Mouse (Mus musculus) heart, adult 2 months (tissue): Measurements from ENCODE around the gene Aph1c.

ENCODE experiments used
- CTCF ChIP-seq: fragments of 200-600 bp; IDR thresholded peaks from 2 replicates; pipeline ENCODE4 v1.8.1; 2022; ENCODE audit warnings: antibody characterized with exemption, mild to moderate bottlenecking, moderate library complexity
- POLR2A ChIP-seq: fragments of 200-500 bp; IDR thresholded peaks from 2 replicates; pipeline ENCODE4 v1.6.1; 2011; ENCODE audit warnings: mild to moderate bottlenecking, low read depth, low read length, control low read depth; ENCODE audit not compliant: insufficient read depth

DNA sequence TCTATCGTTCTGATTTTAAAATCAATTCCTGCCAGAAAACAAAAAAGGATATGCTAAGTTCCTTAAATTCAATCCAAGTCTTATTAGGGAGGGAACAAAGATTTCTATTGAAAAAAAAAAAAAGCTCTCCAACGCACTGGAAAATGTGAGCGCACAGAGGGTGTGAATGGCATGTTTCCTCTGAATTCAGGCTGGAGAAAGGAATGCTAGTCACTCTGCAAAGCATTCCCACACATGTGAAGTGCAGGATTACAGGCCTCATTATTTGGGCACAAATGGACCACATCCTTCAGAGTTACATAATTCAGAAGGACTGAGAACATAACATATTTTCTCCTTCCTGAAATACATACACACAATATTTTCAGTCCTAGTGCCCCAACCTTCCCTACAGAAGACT lies 28.9 kb upstream of the Aph1c start:
- TF ChIP-seq CTCF (no peak), POLR2A (no peak)
